Mouse (Mus musculus): ENCODE results near the gene Pole2.

The Pole2 gene

GRCm38 (mm10) chr12:69227776-69228466 is at the start of gene Pole2:
Gene Pole2, minus strand, starts transcription at chr12:69228195.
- peak; percentile 91 for DNase-seq

GRCm38 (mm10) chr12:69268956-69269355 is 41.0 kb upstream of the Pole2 start:
- no peak for DNase-seq

GRCm38 (mm10) chr12:69267956-69268632 is 40.1 kb upstream of the Pole2 start:
- no peak for DNase-seq

- no peak for DNase-seq
Observed at GRCm38 (mm10) chr12:69265031-69265430, 37.0 kb upstream of the Pole2 start.

GRCm38 (mm10) chr12:69262251-69262650 is 34.3 kb upstream of the Pole2 start:
- no peak for DNase-seq

- no peak for DNase-seq
Observed at GRCm38 (mm10) chr12:69257836-69258235, 29.8 kb upstream of the Pole2 start.

- no peak for DNase-seq
Observed at GRCm38 (mm10) chr12:69253806-69254205, 25.8 kb upstream of the Pole2 start.

GRCm38 (mm10) chr12:69250756-69251155 is 22.8 kb upstream of the Pole2 start:
- no peak for DNase-seq

- DNase-seq: no peak
Observed at GRCm38 (mm10) chr12:69249766-69250165, 21.8 kb upstream of the Pole2 start.

- peak; percentile 89 for DNase-seq
Observed at GRCm38 (mm10) chr12:69241771-69242431, 13.9 kb upstream of the Pole2 start.

GRCm38 (mm10) chr12:69241405-69241770 is 13.4 kb upstream of the Pole2 start:
- DNase-seq: peak; percentile 7

GRCm38 (mm10) chr12:69240876-69241275 is 12.9 kb upstream of the Pole2 start, which contains the start of gene Klhdc1:
Gene Klhdc1, plus strand, starts transcription at chr12:69241176.
- no peak for DNase-seq

- no peak for DNase-seq
Observed at GRCm38 (mm10) chr12:69238284-69238683, 10.3 kb upstream of the Pole2 start.

- no peak for DNase-seq
Observed at GRCm38 (mm10) chr12:69235782-69236181, 7.8 kb upstream of the Pole2 start.

GRCm38 (mm10) chr12:69229251-69229650 is 1.3 kb upstream of the Pole2 start:
- no peak for DNase-seq

- DNase-seq: no peak
Observed at GRCm38 (mm10) chr12:69220613-69221277, 7.2 kb downstream of the Pole2 start.

GRCm38 (mm10) chr12:69216587-69216986 is 11.4 kb downstream of the Pole2 start:
- no peak for DNase-seq

- DNase-seq: no peak
Observed at GRCm38 (mm10) chr12:69215000-69215785, 12.8 kb downstream of the Pole2 start.

- no peak for DNase-seq
Observed at GRCm38 (mm10) chr12:69214393-69214792, 13.6 kb downstream of the Pole2 start.

GRCm38 (mm10) chr12:69213186-69213777 is 14.7 kb downstream of the Pole2 start:
- DNase-seq: no peak

- DNase-seq: peak; percentile 28
Observed at GRCm38 (mm10) chr12:69211057-69211456, 16.9 kb downstream of the Pole2 start.

All from embryo, embryonic 11 days (tissue).